Mouse (Mus musculus) ES-Bruce4 (cell line): ENCODE data around the gene Tenm4.

ENCODE experiments used
- CTCF ChIP-seq: IDR thresholded peaks from one replicate; pipeline ENCODE4 v1.8.1; 2011; ENCODE audit warnings: low read depth, low read length
- POLR2A ChIP-seq: IDR thresholded peaks from one replicate; pipeline ENCODE4 v1.8.1; 2011; ENCODE audit warnings: low read length; ENCODE audit not compliant: insufficient read depth

GRCm38 (mm10) chr7:96156481-96157255 lies 14.4 kb upstream of the Tenm4 start:
- TF ChIP-seq CTCF (no peak), POLR2A (no peak)
